ENCODE assay signal across 9 mouse cellular contexts in the genomic region with DNA sequence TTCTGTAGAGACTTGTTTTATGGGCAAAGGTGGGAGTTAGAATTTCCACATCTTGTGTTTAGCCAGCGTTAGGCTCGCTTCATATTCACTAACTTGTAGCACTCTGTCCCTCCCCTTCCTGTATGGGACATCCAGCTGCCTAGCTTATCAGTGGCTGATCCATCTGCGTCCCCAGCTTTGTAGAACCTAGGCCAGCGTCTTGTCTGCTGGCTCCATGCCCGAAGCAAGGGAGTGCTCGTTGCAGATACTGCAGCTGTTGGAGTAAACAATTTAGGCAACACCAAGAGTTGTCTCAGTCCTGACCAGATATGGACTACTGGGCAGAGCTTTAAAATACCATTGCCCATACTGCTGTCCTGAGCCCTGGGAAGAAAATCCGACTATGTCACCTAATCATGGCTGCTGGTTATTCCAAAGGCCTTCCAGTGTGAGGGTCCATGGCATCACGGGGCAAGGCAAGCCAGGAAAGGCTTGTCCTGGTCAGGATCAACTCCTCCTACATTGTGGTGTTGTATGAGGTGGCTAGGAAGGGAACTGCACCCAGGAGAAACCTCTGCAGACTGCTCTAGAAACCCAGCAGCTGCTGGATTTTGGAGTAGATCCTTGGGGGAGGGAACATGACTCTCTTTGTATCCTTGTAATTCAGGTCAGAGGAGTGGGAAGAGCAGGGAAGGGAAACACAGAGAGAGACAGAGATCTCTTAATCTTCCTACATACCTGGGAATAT.
DNase-seq lines count a peak whose midpoint lies in the region; ATAC-seq and TF ChIP-seq lines count a peak whose summit lies in the region.
"Had no signal": no experiment of that assay in that cellular context is flagged by ENCODE, and none has a peak within 500 bp of the region (broad histone marks: within the 10 kb centered on the region; RNA-seq: fewer than 3 reads in every experiment).

No protein-coding gene starts in this region.

- peak overlapping the region; percentile 88 for H3K27ac ChIP-seq in lung, embryonic 15.5 days
- no peak overlapping the region for H3K27ac ChIP-seq in forebrain, embryonic 11.5 days (ENCODE audit: low read depth, low read length)
- H3K27ac ChIP-seq in cerebellum, adult 2 months (ENCODE audit: insufficient read depth, low read length): no peak overlapping the region

- no peak for TF ChIP-seq CTCF in cerebellum, adult 2 months (IDR thresholded peaks at IDR 0.05; ENCODE audit: borderline replicate concordance, insufficient read depth, low read depth, low read length)

- H3K4me1 ChIP-seq in lung, embryonic 15.5 days: peaks cover 32% of the 10 kb centered on the region
- no peaks in the 10 kb centered on the region for H3K4me1 ChIP-seq in forebrain, embryonic 11.5 days (replicated peaks; ENCODE audit: control insufficient read depth, insufficient read depth, low read length)
- H3K4me1 ChIP-seq in cerebellum, adult 2 months (ENCODE audit: control insufficient read depth, insufficient read depth, low read length): peaks cover 10% of the 10 kb centered on the region

- TF ChIP-seq POLR2A in cerebellum, adult 2 months (IDR thresholded peaks at IDR 0.05; ENCODE audit: borderline replicate concordance, insufficient read depth, low read length): no peak

- H3K9ac ChIP-seq in lung, embryonic 15.5 days: no peak overlapping the region
- H3K9ac ChIP-seq in forebrain, embryonic 11.5 days (ENCODE audit: low read length): no peak overlapping the region

- H3K4me3 ChIP-seq in lung, embryonic 15.5 days: no peak overlapping the region
- H3K4me3 ChIP-seq in forebrain, embryonic 11.5 days (ENCODE audit: low read depth, low read length): no peak overlapping the region
- H3K4me3 ChIP-seq in cerebellum, adult 2 months (replicated peaks; ENCODE audit: insufficient read depth, low read depth, low read length): no peak overlapping the region

- H3K9me3 ChIP-seq in lung, embryonic 15.5 days: no peaks in the 10 kb centered on the region
- no peaks in the 10 kb centered on the region for H3K9me3 ChIP-seq in forebrain, embryonic 11.5 days (ENCODE audit: control insufficient read depth, low read length)

- H3K4me2 ChIP-seq in lung, embryonic 15.5 days: no peak overlapping the region
- H3K4me2 ChIP-seq in forebrain, embryonic 11.5 days (ENCODE audit: low read depth, low read length, severe bottlenecking): no peak overlapping the region

- ATAC-seq in lung, embryonic 15.5 days (ENCODE audit: borderline replicate concordance, extremely low read depth, low FRiP score, low TSS enrichment): peak; percentile 95
- no peak for ATAC-seq in forebrain, embryonic 11.5 days (replicated peaks; ENCODE audit: low FRiP score)

- DNase-seq in MEL-GATA-1-ER (ENCODE audit: extremely low read depth, low read depth): peak; percentile 94
- peak; percentile 79 for DNase-seq in c-Kit-positive CD71-positive TER-119-negative erythroid progenitor cells, embryonic 14.5 days (ENCODE audit: low read depth)
- DNase-seq in heart, postnatal 14 days: peak; percentile 74 to 77
- no peak for DNase-seq in forebrain, embryonic 11.5 days (ENCODE audit: low spot score)
- DNase-seq in right cerebral cortex, postnatal 25 days: no peak
- no peak for DNase-seq in cerebellum, adult 2 months
- DNase-seq in left cerebral cortex, postnatal 25 days (ENCODE audit: low spot score in 2 of 2): no peak
- DNase-seq: adrenal gland, postnatal 10 days had no signal

- H3K27me3 ChIP-seq in lung, embryonic 15.5 days: no peaks in the 10 kb centered on the region
- H3K27me3 ChIP-seq in forebrain, embryonic 11.5 days (ENCODE audit: control insufficient read depth, insufficient read depth, low read length): no peaks in the 10 kb centered on the region
- H3K27me3 ChIP-seq in cerebellum, adult 2 months (ENCODE audit: control insufficient read depth, insufficient read depth, low read length): no peaks in the 10 kb centered on the region

- intact Hi-C loops in heart, postnatal 14 days (cut with DNase I): no loop called here
- intact Hi-C loops in left cerebral cortex, postnatal 25 days (cut with DNase I): no loop called here

- no peaks in the 10 kb centered on the region for H3K36me3 ChIP-seq in lung, embryonic 15.5 days
- no peaks in the 10 kb centered on the region for H3K36me3 ChIP-seq in forebrain, embryonic 11.5 days (ENCODE audit: control insufficient read depth, insufficient read depth, low read length)

- 33% methylated on average over 8 of the region's 8 CpGs for WGBS in lung, embryonic 15.5 days
- WGBS in forebrain, embryonic 11.5 days: 89% methylated on average over 8 of the region's 8 CpGs
- WGBS in cerebellum, adult 2 months: 71% methylated on average over 8 of the region's 8 CpGs

Comparison
In these comparisons a context has a peak if more than half of its experiments do, and no peak if none do; other contexts are left out.
1. DNase-seq: peak in MEL-GATA-1-ER (single experiment), c-Kit-positive CD71-positive TER-119-negative erythroid progenitor cells, embryonic 14.5 days (single experiment) and heart, postnatal 14 days (2 of 2); none in forebrain, embryonic 11.5 days (single experiment), right cerebral cortex, postnatal 25 days (single experiment), cerebellum, adult 2 months (0 of 2) and left cerebral cortex, postnatal 25 days (0 of 2).